Mouse (Mus musculus): Measurements from ENCODE around the gene Rpf1. TPM values are rescaled to one million over a fixed set of nuclear protein-coding genes. Genes with fewer than 3 reads are reported as not detected.

The Rpf1 gene
- polyA plus RNA-seq, 1 experiment from 2014 or later = 56.8 TPM

GRCm38 (mm10) chr3:146557507-146557906, 36.3 kb upstream of the Rpf1 start:
- no peak overlapping the region for H3K9ac ChIP-seq (replicated peaks; ENCODE audit: low read length)
- H3K27ac ChIP-seq (ENCODE audit: low read length) = no peak overlapping the region
- no peak overlapping the region for H3K4me3 ChIP-seq (ENCODE audit: low read length)
- ATAC-seq (ENCODE audit: low FRiP score, low TSS enrichment) = no peak
- H3K4me1 ChIP-seq (ENCODE audit: insufficient read depth, low read length) = no peaks in the 10 kb centered on the region
- no peaks in the 10 kb centered on the region for H3K36me3 ChIP-seq (ENCODE audit: insufficient read depth, low read length)
- H3K9me3 ChIP-seq (ENCODE audit: low read length) = no peaks in the 10 kb centered on the region
- H3K27me3 ChIP-seq (ENCODE audit: insufficient read depth, low read length) = no peaks in the 10 kb centered on the region
- WGBS = 89% methylated on average over 6 of the region's 6 CpGs
- H3K4me2 ChIP-seq (replicated peaks; ENCODE audit: low read depth, low read length) = no peak overlapping the region

- Histone ChIP-seq H3K27me3 (ENCODE audit: insufficient read depth, low read length) (no peaks in the 10 kb centered on the region), H3K9me3 (ENCODE audit: low read length) (no peaks in the 10 kb centered on the region), H3K9ac (replicated peaks; ENCODE audit: low read length) (no peak overlapping the region), H3K27ac (ENCODE audit: low read length) (no peak overlapping the region), H3K36me3 (ENCODE audit: insufficient read depth, low read length) (no peaks in the 10 kb centered on the region), H3K4me1 (ENCODE audit: insufficient read depth, low read length) (no peaks in the 10 kb centered on the region), H3K4me3 (ENCODE audit: low read length) (no peak overlapping the region), H3K4me2 (replicated peaks; ENCODE audit: low read depth, low read length) (no peak overlapping the region)
- no peak for ATAC-seq (ENCODE audit: low FRiP score, low TSS enrichment)
- 84% methylated on average over 1 of the region's 1 CpGs for WGBS
Observed at GRCm38 (mm10) chr3:146556567-146556966, 35.3 kb upstream of the Rpf1 start.

- no peak overlapping the region for H3K4me2 ChIP-seq (replicated peaks; ENCODE audit: low read depth, low read length)
- no peak overlapping the region for H3K4me3 ChIP-seq (ENCODE audit: low read length)
- H3K27ac ChIP-seq (ENCODE audit: low read length) = no peak overlapping the region
- no peaks in the 10 kb centered on the region for H3K9me3 ChIP-seq (ENCODE audit: low read length)
- 85% methylated on average over 7 of the region's 7 CpGs for WGBS
- H3K27me3 ChIP-seq (ENCODE audit: insufficient read depth, low read length) = no peaks in the 10 kb centered on the region
- no peaks in the 10 kb centered on the region for H3K36me3 ChIP-seq (ENCODE audit: insufficient read depth, low read length)
- H3K4me1 ChIP-seq (ENCODE audit: insufficient read depth, low read length) = no peaks in the 10 kb centered on the region
- H3K9ac ChIP-seq (replicated peaks; ENCODE audit: low read length) = no peak overlapping the region
- no peak for ATAC-seq (ENCODE audit: low FRiP score, low TSS enrichment)
Observed at GRCm38 (mm10) chr3:146554816-146555215, 33.6 kb upstream of the Rpf1 start.

GRCm38 (mm10) chr3:146543632-146544031, 22.4 kb upstream of the Rpf1 start:
- Histone ChIP-seq H3K9me3 (ENCODE audit: low read length) (no peaks in the 10 kb centered on the region), H3K4me1 (ENCODE audit: insufficient read depth, low read length) (no peaks in the 10 kb centered on the region), H3K27ac (ENCODE audit: low read length) (no peak overlapping the region), H3K27me3 (ENCODE audit: insufficient read depth, low read length) (no peaks in the 10 kb centered on the region), H3K36me3 (ENCODE audit: insufficient read depth, low read length) (no peaks in the 10 kb centered on the region), H3K4me2 (replicated peaks; ENCODE audit: low read depth, low read length) (no peak overlapping the region), H3K9ac (replicated peaks; ENCODE audit: low read length) (no peak overlapping the region), H3K4me3 (ENCODE audit: low read length) (no peak overlapping the region)
- ATAC-seq (ENCODE audit: low FRiP score, low TSS enrichment) = no peak
- 7% methylated on average over 1 of the region's 1 CpGs for WGBS

GRCm38 (mm10) chr3:146540521-146541273, 19.5 kb upstream of the Rpf1 start:
- H3K27ac ChIP-seq (ENCODE audit: low read length) = no peak overlapping the region
- no peaks in the 10 kb centered on the region for H3K36me3 ChIP-seq (ENCODE audit: insufficient read depth, low read length)
- no peaks in the 10 kb centered on the region for H3K9me3 ChIP-seq (ENCODE audit: low read length)
- H3K4me3 ChIP-seq (ENCODE audit: low read length) = no peak overlapping the region
- 47% methylated on average over 4 of the region's 4 CpGs for WGBS
- H3K27me3 ChIP-seq (ENCODE audit: insufficient read depth, low read length) = no peaks in the 10 kb centered on the region
- no peak overlapping the region for H3K4me2 ChIP-seq (replicated peaks; ENCODE audit: low read depth, low read length)
- no peaks in the 10 kb centered on the region for H3K4me1 ChIP-seq (ENCODE audit: insufficient read depth, low read length)
- H3K9ac ChIP-seq (replicated peaks; ENCODE audit: low read length) = no peak overlapping the region
- ATAC-seq (ENCODE audit: low FRiP score, low TSS enrichment) = no peak

- ATAC-seq (ENCODE audit: low FRiP score, low TSS enrichment) = no peak
- H3K27ac ChIP-seq (ENCODE audit: low read length) = no peak overlapping the region
- 65% methylated on average over 6 of the region's 6 CpGs for WGBS
Observed at GRCm38 (mm10) chr3:146534986-146535385, 13.8 kb upstream of the Rpf1 start.

GRCm38 (mm10) chr3:146528335-146528734, 7.1 kb upstream of the Rpf1 start:
- Histone ChIP-seq H3K36me3 (ENCODE audit: insufficient read depth, low read length) (no peaks in the 10 kb centered on the region), H3K4me2 (replicated peaks; ENCODE audit: low read depth, low read length) (no peak overlapping the region)
- no peak for ATAC-seq (ENCODE audit: low FRiP score, low TSS enrichment)

More at GRCm38 (mm10) chr3:146534986-146535385, 13.8 kb upstream of the Rpf1 start:
- Histone ChIP-seq H3K36me3 (ENCODE audit: insufficient read depth, low read length) (no peaks in the 10 kb centered on the region), H3K4me2 (replicated peaks; ENCODE audit: low read depth, low read length) (no peak overlapping the region), H3K4me3 (ENCODE audit: low read length) (no peak overlapping the region), H3K4me1 (ENCODE audit: insufficient read depth, low read length) (no peaks in the 10 kb centered on the region), H3K9me3 (ENCODE audit: low read length) (no peaks in the 10 kb centered on the region), H3K9ac (replicated peaks; ENCODE audit: low read length) (no peak overlapping the region), H3K27me3 (ENCODE audit: insufficient read depth, low read length) (no peaks in the 10 kb centered on the region)

GRCm38 (mm10) chr3:146521652-146522020, 407 bp upstream of the Rpf1 start:
- H3K4me2 ChIP-seq (replicated peaks; ENCODE audit: low read depth, low read length) = peak overlapping the region; percentile 63
- 14% methylated on average over 8 of the region's 8 CpGs for WGBS
- H3K4me3 ChIP-seq (ENCODE audit: low read length) = peak overlapping the region; percentile 91
- ATAC-seq (ENCODE audit: low FRiP score, low TSS enrichment) = no peak
- H3K9ac ChIP-seq (replicated peaks; ENCODE audit: low read length) = peak overlapping the region; percentile 96
- H3K4me1 ChIP-seq (ENCODE audit: insufficient read depth, low read length) = peaks cover 13% of the 10 kb centered on the region; the same call in 1 of the 2 replicates
- no peaks in the 10 kb centered on the region for H3K27me3 ChIP-seq (ENCODE audit: insufficient read depth, low read length)
- peaks cover 17% of the 10 kb centered on the region for H3K36me3 ChIP-seq (ENCODE audit: insufficient read depth, low read length)
- H3K9me3 ChIP-seq (ENCODE audit: low read length) = no peaks in the 10 kb centered on the region
- peak overlapping the region; percentile 99 for H3K27ac ChIP-seq (ENCODE audit: low read length)

More at GRCm38 (mm10) chr3:146528335-146528734, 7.1 kb upstream of the Rpf1 start:
- no peak overlapping the region for H3K27ac ChIP-seq (ENCODE audit: low read length)
- H3K27me3 ChIP-seq (ENCODE audit: insufficient read depth, low read length) = no peaks in the 10 kb centered on the region
- H3K4me3 ChIP-seq (ENCODE audit: low read length) = no peak overlapping the region
- H3K4me1 ChIP-seq (ENCODE audit: insufficient read depth, low read length) = no peaks in the 10 kb centered on the region
- 52% methylated on average over 2 of the region's 2 CpGs for WGBS
- no peak overlapping the region for H3K9ac ChIP-seq (replicated peaks; ENCODE audit: low read length)
- no peaks in the 10 kb centered on the region for H3K9me3 ChIP-seq (ENCODE audit: low read length)

GRCm38 (mm10) chr3:146520226-146520797, 917 bp downstream of the Rpf1 start:
- Histone ChIP-seq H3K9ac (replicated peaks; ENCODE audit: low read length) (peak overlapping the region; percentile 96), H3K4me1 (ENCODE audit: insufficient read depth, low read length) (peaks cover 13% of the 10 kb centered on the region; the same call in 1 of the 2 replicates), H3K4me2 (replicated peaks; ENCODE audit: low read depth, low read length) (peak overlapping the region; percentile 63), H3K9me3 (ENCODE audit: low read length) (no peaks in the 10 kb centered on the region), H3K27me3 (ENCODE audit: insufficient read depth, low read length) (no peaks in the 10 kb centered on the region), H3K4me3 (ENCODE audit: low read length) (peak overlapping the region; percentile 91), H3K36me3 (ENCODE audit: insufficient read depth, low read length) (peaks cover 17% of the 10 kb centered on the region), H3K27ac (ENCODE audit: low read length) (peak overlapping the region; percentile 99)
- peak; percentile 1; the same call in 1 of the 2 replicates for ATAC-seq (ENCODE audit: low FRiP score, low TSS enrichment)
- 36% methylated on average over 5 of the region's 5 CpGs for WGBS

GRCm38 (mm10) chr3:146506711-146507110, 14.5 kb downstream of the Rpf1 start:
- Histone ChIP-seq H3K36me3 (ENCODE audit: insufficient read depth, low read length) (peaks cover 51% of the 10 kb centered on the region), H3K4me1 (ENCODE audit: insufficient read depth, low read length) (peaks cover 15% of the 10 kb centered on the region), H3K4me2 (replicated peaks; ENCODE audit: low read depth, low read length) (no peak overlapping the region), H3K27me3 (ENCODE audit: insufficient read depth, low read length) (no peaks in the 10 kb centered on the region), H3K9ac (replicated peaks; ENCODE audit: low read length) (no peak overlapping the region), H3K9me3 (ENCODE audit: low read length) (no peaks in the 10 kb centered on the region), H3K27ac (ENCODE audit: low read length) (no peak overlapping the region), H3K4me3 (ENCODE audit: low read length) (no peak overlapping the region)
- no peak for ATAC-seq (ENCODE audit: low FRiP score, low TSS enrichment)
- 95% methylated on average over 7 of the region's 7 CpGs for WGBS

Measured in kidney, embryonic 16.5 days (tissue).